Mouse (Mus musculus): ENCODE measurements around the gene Gnas.
A peak's percentile ranks its signal among the peaks of the same experiment; 100 is the strongest.

The Gnas gene

DNA sequence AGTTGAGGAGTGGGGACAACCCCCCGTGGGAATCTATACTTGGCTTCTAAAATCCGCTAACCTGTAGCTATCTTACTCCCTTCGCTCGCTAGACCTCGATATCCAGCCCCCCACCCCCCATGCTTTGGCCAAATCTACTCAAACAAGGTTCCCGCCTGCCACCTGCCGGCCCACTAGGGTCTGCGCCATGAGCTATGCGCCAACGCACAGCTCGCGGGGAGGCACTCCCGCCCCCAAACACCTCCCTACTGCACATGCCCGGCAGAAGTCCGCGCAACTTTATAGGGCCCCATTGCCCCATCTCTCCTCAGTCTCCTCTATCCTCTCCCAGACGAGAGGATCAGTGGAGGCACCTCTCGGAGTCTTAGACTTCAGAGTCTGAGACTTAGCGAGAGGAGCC, at the start of gene Gnas:
Gnas (plus strand) TSS at position 310 of the 400 bp plus-strand sequence.
- DNase-seq (ENCODE audit: low spot score), result no peak

DNA sequence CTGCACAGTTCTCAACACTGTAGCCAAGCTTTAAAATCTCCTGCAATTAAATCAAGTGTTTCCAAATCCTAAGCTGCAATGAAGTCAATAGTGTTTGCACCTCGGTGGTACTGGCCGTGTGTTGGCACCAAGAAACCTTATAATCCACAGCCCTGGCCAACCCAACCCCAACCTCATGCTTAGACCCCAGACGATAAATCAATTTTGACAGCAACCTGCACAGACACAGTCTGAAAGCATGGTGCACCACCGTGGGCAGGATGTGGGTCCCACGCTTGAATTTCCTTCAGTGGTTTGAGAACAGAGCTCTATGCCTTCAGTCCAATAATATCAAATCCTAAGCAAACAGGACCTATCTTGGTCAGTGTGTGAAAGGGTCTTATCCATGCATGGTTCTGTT, 41.7 kb upstream of the Gnas start:
- DNase-seq (ENCODE audit: low spot score), result no peak

DNA sequence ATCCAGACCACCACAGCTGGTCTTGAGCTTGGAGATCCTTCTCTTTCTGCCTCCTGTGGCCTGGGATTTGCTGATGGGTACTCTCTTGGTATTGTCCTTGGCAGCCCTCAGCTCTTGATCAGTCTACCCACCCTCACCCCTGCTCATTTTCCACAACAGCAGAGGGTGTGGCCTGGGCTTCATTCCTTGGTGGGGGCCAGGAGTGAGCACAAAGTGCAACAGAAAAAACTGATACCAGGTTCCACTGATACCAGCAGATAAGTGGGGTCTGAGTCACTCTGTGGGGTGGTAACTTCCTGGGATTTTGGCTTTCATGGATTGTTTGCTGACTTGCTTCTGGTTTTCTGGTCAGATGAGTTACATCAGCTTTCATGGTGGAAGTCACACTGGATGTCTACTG, 32.2 kb upstream of the Gnas start:
- DNase-seq (ENCODE audit: low spot score), result no peak

DNA sequence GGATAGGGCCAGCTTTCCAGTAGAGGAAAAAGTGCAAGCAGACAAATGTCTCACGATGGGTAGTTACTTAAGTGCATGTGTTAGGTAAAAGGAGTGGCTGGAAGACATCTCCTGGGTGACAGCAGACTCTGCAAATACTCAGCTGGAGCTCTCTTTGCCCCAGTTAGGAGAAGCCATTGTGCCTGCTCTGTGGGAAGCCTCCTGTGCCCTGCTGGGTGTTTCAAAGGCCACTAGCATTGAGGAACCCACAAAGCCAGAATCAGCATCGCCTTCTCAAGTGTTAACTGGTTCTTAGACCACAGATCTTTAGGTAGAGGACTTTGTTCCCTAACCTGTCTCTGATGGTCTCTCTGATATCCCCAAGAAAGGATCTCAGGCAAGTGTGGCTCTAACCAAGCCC, 26.8 kb upstream of the Gnas start:
- no peak for DNase-seq (ENCODE audit: low spot score)

DNA sequence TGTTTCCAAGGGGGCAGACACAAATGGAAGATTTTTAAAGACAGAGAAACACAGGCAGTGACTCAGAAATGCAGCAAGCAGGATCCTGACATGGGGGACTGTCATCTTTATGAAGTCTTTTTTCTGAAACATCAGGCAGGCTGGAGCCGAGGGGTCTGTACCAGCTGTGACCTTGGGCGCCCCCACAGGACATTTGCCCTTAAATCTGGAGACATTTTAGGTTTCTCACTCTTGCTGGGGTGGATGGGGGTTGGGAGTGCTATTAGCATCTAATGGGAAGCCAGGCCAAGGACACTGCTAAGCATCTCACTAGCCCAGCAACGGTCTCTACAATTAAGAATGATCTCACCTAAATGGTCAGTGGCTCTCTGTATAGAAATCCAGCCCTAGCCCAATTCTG, 24.1 kb upstream of the Gnas start:
- no peak for DNase-seq (ENCODE audit: low spot score)

DNA sequence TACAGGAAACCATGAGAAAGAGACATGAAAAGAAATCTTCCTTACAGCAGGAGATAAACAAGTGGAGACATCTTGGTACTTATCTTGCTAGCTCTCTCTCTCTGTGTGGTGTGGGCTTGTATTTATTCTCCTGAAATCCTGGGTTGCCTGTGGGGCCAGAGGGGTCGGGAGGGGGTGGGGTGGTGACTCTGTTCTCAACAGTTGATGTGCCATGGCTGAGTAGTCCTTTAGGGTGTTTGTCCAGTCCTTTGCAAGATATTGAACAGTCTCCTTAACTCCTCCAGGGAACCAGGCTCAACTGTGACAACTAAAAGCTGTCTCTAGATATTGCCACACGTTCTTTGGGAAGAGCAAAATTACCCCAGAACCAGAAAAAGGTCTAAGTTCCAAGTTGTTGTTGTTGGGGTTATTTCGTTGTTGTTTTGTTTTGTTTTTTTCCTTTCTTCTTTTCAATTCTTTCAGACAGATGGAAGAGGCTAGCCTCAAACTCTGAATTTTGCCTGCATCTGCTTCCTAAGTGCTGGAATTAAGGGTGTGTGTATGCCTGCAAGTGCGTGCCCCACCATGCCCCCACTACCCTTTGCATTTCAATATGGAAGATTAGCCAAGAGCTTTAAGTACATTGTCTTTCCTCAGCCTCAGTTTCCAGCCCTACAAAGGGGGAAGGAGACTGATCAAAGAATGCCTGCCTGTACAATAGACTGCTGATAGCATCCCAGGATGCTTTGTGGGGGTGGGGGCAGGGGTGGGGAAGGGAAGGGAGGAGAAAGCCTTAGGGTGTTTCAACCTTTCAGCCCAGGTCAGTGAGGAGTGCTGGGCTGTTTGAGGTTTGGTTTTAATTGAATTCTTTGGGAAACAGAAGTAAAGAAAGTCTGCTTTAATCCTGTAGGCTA, 23.0 kb upstream of the Gnas start:
- DNase-seq (ENCODE audit: low spot score), result no peak

DNA sequence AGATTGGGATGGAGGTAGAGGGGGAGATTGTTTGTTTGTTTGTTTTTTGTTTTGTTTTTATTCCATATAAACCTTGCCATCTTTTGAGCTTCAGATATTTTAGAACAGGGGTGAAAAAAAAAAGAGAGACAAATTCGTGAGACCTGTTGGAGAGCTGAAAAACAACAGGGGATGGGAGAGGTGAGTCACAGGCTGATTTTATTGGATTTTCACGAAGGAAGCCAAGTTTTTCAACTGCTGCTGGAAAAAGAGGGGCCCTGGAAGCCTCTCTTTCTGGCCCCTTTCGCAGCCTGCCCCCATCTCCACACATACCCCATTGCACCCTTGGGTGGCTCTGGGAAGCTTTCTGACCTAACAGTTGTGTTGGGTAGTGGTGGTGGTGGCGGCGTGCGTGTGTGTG, 22.3 kb upstream of the Gnas start:
- DNase-seq (ENCODE audit: low spot score), result no peak

DNA sequence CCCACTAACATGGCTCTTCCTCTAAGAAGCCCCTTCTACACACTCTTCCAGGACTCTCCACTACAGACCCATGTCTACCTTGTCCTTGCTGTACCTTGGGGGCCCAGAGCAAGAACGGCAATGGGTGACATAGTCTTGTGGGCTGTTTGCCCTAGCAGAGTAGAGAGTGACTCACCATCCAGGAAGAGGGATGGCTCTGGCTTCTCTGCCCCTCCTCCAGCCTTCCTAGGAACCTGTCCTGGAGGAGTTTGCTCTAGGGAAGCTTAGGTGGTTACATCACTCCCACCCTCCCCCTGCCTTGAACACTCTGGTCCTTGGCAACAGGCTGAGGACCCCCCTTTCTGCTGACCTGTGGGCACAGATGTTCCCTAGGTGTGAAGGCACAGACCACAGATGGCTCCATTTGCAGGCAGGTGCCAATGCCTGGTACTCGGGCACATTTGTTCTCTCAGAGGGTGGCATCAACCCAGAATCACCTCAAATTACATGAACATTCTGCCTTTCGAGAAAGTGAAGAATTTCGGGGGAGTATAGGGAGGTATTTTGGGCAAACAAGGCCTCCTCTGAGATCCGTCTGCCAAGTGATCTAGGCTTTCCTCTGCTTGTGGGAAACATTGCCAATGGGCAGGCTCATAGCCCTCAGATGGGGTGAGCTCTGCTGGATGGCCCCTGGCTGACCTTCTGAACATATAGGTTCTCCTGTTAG, 20.9 kb upstream of the Gnas start:
- DNase-seq (ENCODE audit: low spot score), result no peak

DNA sequence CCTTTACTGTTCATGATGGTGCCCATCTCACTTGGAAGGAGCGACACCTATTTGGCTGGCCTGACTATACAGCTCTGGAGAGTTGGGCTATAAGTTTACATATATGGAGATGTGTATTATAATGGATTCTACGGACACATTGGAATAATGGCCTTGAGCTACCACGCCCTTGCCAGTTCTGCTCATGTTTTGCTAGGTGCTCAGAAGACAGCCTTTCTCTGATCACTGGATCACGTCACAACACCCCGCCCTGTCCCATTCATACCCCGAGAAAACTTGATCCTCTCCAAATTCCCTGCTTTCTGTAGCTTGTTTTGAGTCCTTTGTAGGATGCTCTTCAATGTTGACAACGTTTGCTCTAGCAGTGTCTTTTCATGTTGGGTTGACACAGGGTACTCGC, 19.9 kb upstream of the Gnas start:
- DNase-seq (ENCODE audit: low spot score), result no peak

DNA sequence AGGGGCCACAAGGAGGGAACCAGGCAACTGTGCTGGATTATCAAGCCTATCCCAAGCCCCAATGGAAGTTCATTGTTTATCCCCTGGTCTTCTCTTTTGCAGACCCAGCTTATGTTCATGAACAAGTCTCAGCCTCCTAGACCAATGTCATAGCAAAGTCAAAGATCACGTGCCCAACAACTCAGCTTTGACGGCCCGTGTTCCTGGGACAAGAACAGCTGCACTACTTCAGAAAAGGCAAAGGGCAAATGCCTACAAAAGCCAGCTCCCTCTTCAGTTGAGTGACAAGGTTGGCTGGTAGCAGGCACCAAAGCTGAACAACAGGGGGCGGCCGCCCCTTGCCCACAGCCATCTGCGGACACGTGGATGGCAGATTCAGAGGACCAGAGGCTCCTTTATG, 13.7 kb upstream of the Gnas start:
- no peak for DNase-seq (ENCODE audit: low spot score)

DNA sequence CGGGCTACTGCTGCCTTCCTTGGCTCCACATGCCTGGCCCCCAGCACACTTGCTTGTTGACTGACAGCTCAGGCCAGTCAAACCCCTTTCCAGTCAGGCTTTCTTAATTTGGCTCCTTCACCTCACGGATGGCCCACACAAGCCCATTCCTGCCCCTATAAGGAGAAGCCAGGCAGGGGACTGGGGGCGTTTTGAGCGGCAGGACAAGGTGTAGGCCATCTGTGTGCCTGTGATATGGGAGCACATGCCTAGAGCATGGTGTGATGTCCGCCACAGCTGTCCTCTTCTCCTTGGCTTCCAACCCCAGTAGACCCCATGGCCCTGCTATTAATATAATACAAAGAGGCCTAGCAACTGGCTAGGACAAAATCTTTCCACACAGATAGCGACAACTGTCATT, 12.7 kb upstream of the Gnas start:
- no peak for DNase-seq (ENCODE audit: low spot score)

DNA sequence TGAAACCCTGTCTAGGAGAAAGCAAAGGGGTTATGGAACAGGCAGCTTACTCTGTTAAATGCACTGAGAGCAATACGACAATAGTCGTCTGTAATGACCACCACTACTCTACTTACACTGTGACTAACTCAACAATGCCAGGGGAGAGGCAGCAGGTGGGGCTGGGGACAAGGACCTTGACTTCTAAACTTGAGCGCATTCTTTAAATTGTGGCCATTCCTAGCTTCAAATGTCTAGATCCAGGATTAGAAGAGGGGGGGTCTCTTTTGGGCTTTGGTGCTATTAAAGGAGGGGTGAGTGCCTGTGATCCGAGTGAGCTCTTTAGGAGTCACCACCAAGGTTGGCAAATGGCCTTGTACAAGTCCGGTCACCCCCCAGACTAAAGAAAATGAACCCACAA, 11.0 kb upstream of the Gnas start:
- no peak for DNase-seq (ENCODE audit: low spot score)

DNA sequence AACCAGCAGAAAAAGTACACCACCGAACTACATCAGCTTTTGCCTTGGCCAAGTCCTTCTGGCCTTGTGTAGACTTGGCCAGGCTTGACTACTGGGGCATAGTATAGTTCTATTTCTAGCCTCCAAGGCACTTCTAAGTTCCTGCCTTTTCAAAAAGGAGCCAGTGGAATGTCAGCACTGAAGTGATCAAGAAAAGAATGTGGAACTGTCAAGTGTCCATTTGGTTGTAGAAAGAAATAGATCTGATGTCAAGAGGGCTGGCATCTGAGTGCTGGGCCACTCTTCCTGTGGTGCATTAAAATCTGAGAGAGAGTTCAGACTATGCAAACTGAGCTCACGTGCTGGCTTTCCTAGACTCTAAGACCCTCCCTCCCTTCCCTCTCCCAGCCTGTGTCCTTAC, 10.2 kb upstream of the Gnas start:
- no peak for DNase-seq (ENCODE audit: low spot score)

DNA sequence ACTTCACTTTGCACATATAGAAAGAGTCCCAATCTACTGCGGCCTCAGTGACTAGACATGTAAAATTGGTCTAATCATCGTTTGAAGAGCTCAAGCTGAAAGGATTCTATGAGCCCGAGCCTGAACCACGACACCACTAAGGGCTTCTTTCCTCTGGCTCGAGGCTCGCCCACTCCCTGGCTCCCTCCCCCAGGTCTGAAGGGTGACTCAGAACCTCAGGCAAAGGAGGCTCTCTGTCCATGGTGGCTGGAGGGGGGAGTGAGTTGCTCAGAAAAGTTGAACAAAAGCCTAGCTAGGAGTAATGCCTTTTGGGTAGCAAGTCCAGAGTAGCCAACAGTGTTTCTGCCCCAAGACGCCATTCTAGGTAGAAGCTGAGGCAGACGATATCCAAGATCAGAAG, 4.3 kb upstream of the Gnas start:
- DNase-seq (ENCODE audit: low spot score), result no peak

DNA sequence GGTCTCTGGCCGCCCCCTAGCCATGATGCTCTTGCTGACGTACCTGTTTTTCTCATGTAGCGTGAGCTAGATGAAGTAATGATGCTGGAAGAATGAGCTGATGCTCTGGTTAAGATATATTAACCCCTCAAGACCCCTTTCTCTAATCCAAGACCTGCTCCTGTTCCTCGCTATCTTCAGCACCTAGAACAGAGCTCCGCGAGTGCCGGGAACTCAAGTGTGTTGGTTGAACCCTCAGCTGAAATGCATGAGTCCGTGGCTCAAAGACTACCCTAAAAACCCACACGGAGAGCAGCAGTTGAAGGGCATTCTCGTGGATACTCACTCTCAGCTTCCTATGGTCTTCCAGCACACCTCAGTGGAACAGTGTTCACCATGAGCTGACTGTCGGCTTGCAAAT, 779 bp upstream of the Gnas start:
- no peak for DNase-seq (ENCODE audit: low spot score)

DNA sequence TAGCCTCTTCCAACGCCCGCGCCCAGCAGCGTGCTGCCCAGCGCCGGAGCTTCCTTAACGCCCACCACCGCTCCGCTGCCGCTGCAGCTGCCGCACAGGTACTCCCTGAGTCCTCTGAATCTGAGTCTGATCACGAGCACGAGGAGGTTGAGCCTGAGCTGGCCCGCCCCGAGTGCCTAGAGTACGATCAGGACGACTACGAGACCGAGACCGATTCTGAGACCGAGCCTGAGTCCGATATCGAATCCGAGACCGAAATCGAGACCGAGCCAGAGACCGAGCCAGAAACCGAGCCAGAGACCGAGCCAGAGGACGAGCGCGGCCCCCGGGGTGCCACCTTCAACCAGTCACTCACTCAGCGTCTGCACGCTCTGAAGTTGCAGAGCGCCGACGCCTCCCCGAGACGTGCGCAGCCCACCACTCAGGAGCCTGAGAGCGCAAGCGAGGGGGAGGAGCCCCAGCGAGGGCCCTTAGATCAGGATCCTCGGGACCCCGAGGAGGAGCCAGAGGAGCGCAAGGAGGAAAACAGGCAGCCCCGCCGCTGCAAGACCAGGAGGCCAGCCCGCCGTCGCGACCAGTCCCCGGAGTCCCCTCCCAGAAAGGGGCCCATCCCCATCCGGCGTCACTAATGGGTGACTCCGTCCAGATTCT, 812 bp downstream of the Gnas start:
- DNase-seq (ENCODE audit: low spot score), result no peak

DNA sequence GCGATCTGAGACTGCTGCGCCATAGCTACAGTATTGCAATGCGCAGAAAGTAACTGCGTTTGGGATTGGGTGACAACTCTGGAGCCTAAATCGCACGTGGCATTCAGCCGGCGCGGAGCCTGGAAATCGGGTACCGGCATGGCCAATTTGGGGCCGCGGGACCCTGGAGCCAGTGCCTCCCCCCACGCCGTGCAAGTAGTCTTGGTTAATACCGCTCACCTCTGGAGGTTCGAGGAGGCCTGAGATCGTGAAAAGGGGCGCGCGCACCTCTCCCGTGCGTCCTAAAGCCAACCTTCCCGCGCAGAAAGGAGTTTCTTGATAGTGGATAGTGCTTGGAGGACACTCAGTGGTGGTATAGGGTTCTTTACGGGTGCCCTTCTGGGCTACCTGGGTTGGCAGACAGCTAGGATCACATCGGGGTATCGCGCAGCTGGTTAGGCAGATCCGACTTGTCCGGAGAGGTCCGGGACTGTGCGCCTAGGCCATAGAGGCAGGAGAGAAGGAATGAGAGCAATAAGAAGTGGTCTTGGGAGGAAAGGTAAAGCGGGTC, 1.9 kb downstream of the Gnas start:
- DNase-seq (ENCODE audit: low spot score), result no peak

DNA sequence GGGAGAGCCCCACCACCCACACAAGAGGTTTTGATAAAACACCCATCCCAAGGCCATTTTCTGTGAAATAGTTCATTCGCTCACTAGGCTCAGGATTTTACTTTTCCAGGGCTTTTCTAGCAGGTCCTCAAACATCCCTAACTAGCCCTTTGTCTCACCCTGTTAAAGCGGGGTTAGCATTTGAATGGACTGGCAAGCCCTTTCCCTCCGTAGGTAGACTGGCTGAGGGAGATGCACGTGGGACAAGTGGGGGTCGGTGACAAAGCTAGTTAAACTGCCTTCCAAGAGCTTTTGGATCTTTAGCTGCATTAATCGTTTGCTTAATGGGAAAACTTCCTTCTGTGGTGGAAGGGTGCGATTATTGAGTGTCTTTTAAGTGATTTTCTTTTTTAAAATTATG, 3.8 kb downstream of the Gnas start:
- DNase-seq (ENCODE audit: low spot score), result no peak

DNA sequence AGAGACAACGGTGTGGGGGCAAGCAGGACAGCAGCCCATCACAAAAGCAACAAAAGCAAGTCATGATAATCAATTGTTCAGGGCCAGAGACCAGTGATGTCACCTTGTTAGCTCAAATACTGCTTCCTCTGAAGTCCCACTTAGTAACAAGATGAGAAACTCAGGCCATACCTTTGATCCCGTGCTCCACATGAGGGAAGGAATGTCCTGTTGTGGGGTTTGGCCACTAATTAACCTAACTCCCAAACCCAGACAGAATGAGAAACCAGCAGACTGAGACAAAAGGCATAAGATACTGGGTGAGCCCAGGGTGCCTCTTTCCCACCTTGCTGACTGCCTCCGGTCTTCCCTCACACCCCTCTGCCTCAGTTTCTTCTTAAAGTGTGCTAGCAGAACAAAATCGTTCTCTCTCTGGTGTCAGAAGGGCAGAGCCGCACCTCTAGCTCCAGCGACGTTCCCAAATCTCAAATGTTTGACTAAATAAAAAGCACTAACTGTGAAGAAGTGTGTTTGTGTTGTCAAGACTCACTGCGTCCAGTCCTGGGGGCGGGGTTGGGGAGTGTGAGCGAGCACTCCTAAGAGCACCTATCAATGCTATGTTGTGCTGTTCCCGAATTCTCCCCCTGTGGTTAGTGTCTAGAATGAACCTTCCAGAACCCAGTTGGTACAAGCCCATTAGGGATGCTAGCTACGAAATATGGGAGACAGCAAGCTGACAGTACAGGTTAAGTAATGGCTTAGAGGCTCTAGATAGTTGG, 4.7 kb downstream of the Gnas start:
- DNase-seq (ENCODE audit: low spot score), result no peak

DNA sequence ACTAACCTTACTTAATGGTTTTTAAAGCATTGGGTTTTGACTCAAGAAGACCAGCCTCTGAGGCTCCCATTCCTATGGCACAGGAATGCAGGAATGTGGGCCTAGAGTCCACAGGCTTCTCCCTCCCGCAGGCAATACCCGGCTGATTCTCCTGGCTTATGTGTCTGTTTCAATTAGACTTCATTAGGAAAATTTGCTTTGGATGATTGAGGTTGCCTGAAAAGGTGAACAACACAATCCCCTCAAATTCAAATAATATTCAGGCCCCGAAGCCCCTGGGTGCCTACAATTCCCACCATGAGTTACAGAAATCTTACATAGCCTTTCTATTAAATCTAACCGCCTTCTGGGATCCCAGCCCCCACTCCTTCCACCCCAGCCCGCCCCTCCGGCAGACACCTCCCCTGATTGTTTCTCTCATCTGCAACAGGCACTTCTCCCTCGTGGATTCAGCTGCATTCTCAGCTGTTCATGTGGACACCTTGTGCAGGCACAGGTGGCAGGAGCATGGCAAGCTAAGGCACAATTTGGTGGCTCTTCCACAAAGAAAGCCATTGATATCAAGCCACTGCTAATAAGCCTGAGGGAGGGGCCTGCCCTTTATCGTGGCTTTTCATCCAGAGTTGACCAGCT, 7.0 kb downstream of the Gnas start:
- no peak for DNase-seq (ENCODE audit: low spot score)

DNA sequence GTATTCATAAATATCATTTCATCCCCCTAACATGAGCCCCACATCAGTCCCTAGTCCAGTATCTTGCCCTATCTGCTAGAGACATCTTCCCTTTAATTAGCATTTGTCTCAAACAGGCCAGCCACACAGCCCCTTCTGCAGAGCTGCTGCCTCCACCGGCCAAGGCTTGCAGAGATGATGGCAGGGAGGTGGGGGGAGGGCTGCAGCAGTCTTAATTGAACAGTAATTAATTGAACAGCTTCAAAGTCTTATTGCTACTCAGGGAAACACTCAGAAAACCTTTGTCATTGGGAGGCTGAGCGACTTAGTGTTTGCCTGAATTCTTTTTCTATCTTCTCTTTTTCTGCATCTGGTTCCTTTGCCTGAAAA, 7.5 kb downstream of the Gnas start:
- DNase-seq (ENCODE audit: low spot score), result no peak

DNA sequence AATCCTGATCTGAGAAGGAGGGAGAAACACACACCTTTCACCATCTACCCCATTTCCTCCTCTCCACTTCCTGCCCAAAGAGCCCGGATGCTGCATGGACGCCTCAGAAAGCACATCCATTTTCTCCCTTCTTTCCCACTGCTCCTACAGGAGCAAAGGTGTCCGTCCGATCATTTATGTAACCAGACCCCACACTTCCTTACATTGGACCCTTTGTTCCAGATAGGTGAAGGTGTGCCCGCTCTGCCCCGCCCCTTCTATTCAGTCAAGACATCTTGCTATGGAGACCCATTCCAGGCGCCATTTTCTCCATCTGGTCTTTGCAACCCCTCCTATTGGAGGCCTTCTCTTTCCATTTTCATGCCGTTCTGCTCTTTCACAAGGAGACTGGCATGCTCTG, 10.3 kb downstream of the Gnas start:
- DNase-seq (ENCODE audit: low spot score), result peak; percentile 32

Measured in c-Kit-positive CD71-positive TER-119-positive erythroid progenitor cells, embryonic 14.5 days (primary cell).